Mouse (Mus musculus): ENCODE data around the gene Hspbp1. TPM values are rescaled to one million over a fixed set of nuclear protein-coding genes. Genes with fewer than 3 reads are reported as not detected.

Gene Hspbp1
- polyA plus RNA-seq, 1 experiment from 2014 or later: 156 TPM

- Histone ChIP-seq H3K4me1 (replicated peaks; ENCODE audit: control insufficient read depth, insufficient read depth, low read length) (no peaks in the 10 kb centered on the region), H3K4me3 (replicated peaks; ENCODE audit: low read length) (no peak overlapping the region), H3K9me3 (ENCODE audit: control insufficient read depth, low read length) (no peaks in the 10 kb centered on the region), H3K36me3 (ENCODE audit: control insufficient read depth, insufficient read depth) (peaks cover 15% of the 10 kb centered on the region), H3K9ac (replicated peaks; ENCODE audit: low read depth, low read length) (no peak overlapping the region), H3K4me2 (ENCODE audit: low read length) (no peak overlapping the region), H3K27ac (ENCODE audit: low read length) (no peak overlapping the region), H3K27me3 (replicated peaks; ENCODE audit: control insufficient read depth, insufficient read depth, low read length) (no peaks in the 10 kb centered on the region)
- ATAC-seq: no peak
- 92% methylated on average over 12 of the region's 12 CpGs for WGBS
Observed at GRCm38 (mm10) chr7:4674114-4674731, 10.6 kb downstream of the Hspbp1 start.

- peaks cover 16% of the 10 kb centered on the region for H3K36me3 ChIP-seq (ENCODE audit: control insufficient read depth, insufficient read depth)
- H3K27ac ChIP-seq (ENCODE audit: low read length): no peak overlapping the region
- no peaks in the 10 kb centered on the region for H3K27me3 ChIP-seq (replicated peaks; ENCODE audit: control insufficient read depth, insufficient read depth, low read length)
- H3K9ac ChIP-seq (replicated peaks; ENCODE audit: low read depth, low read length): no peak overlapping the region
- ATAC-seq: no peak
- H3K4me3 ChIP-seq (replicated peaks; ENCODE audit: low read length): no peak overlapping the region
- H3K9me3 ChIP-seq (ENCODE audit: control insufficient read depth, low read length): no peaks in the 10 kb centered on the region
- 72% methylated on average over 4 of the region's 4 CpGs for WGBS
- no peak overlapping the region for H3K4me2 ChIP-seq (ENCODE audit: low read length)
- H3K4me1 ChIP-seq (replicated peaks; ENCODE audit: control insufficient read depth, insufficient read depth, low read length): no peaks in the 10 kb centered on the region
Observed at GRCm38 (mm10) chr7:4671956-4672355, 12.9 kb downstream of the Hspbp1 start.

GRCm38 (mm10) chr7:4670655-4671255 is 14.1 kb downstream of the Hspbp1 start:
- Histone ChIP-seq H3K36me3 (ENCODE audit: control insufficient read depth, insufficient read depth) (peaks cover 24% of the 10 kb centered on the region), H3K4me3 (replicated peaks; ENCODE audit: low read length) (no peak overlapping the region), H3K4me2 (ENCODE audit: low read length) (no peak overlapping the region), H3K9ac (replicated peaks; ENCODE audit: low read depth, low read length) (no peak overlapping the region), H3K4me1 (replicated peaks; ENCODE audit: control insufficient read depth, insufficient read depth, low read length) (no peaks in the 10 kb centered on the region), H3K27me3 (replicated peaks; ENCODE audit: control insufficient read depth, insufficient read depth, low read length) (no peaks in the 10 kb centered on the region), H3K9me3 (ENCODE audit: control insufficient read depth, low read length) (no peaks in the 10 kb centered on the region), H3K27ac (ENCODE audit: low read length) (no peak overlapping the region)
- 94% methylated on average over 8 of the region's 8 CpGs for WGBS
- no peak for ATAC-seq

- no peak overlapping the region for H3K4me3 ChIP-seq (replicated peaks; ENCODE audit: low read length)
- no peak overlapping the region for H3K4me2 ChIP-seq (ENCODE audit: low read length)
- H3K36me3 ChIP-seq (ENCODE audit: control insufficient read depth, insufficient read depth): peaks cover 18% of the 10 kb centered on the region
- WGBS: 97% methylated on average over 9 of the region's 9 CpGs
- H3K9ac ChIP-seq (replicated peaks; ENCODE audit: low read depth, low read length): no peak overlapping the region
- no peaks in the 10 kb centered on the region for H3K27me3 ChIP-seq (replicated peaks; ENCODE audit: control insufficient read depth, insufficient read depth, low read length)
- no peak for ATAC-seq
- no peak overlapping the region for H3K27ac ChIP-seq (ENCODE audit: low read length)
- no peaks in the 10 kb centered on the region for H3K9me3 ChIP-seq (ENCODE audit: control insufficient read depth, low read length)
- H3K4me1 ChIP-seq (replicated peaks; ENCODE audit: control insufficient read depth, insufficient read depth, low read length): no peaks in the 10 kb centered on the region
Observed at GRCm38 (mm10) chr7:4669156-4669555, 15.7 kb downstream of the Hspbp1 start.

GRCm38 (mm10) chr7:4668506-4668905 is 16.4 kb downstream of the Hspbp1 start:
- H3K27ac ChIP-seq (ENCODE audit: low read length): no peak overlapping the region
- no peak for ATAC-seq
- H3K4me1 ChIP-seq (replicated peaks; ENCODE audit: control insufficient read depth, insufficient read depth, low read length): no peaks in the 10 kb centered on the region
- H3K9me3 ChIP-seq (ENCODE audit: control insufficient read depth, low read length): no peaks in the 10 kb centered on the region
- no peak overlapping the region for H3K9ac ChIP-seq (replicated peaks; ENCODE audit: low read depth, low read length)
- H3K4me3 ChIP-seq (replicated peaks; ENCODE audit: low read length): no peak overlapping the region
- peaks cover 18% of the 10 kb centered on the region for H3K36me3 ChIP-seq (ENCODE audit: control insufficient read depth, insufficient read depth)
- H3K27me3 ChIP-seq (replicated peaks; ENCODE audit: control insufficient read depth, insufficient read depth, low read length): no peaks in the 10 kb centered on the region
- WGBS: 91% methylated on average over 8 of the region's 8 CpGs
- no peak overlapping the region for H3K4me2 ChIP-seq (ENCODE audit: low read length)

GRCm38 (mm10) chr7:4666871-4667270 is 18.0 kb downstream of the Hspbp1 start:
- Histone ChIP-seq H3K4me2 (ENCODE audit: low read length) (no peak overlapping the region), H3K4me3 (replicated peaks; ENCODE audit: low read length) (no peak overlapping the region), H3K4me1 (replicated peaks; ENCODE audit: control insufficient read depth, insufficient read depth, low read length) (no peaks in the 10 kb centered on the region), H3K9ac (replicated peaks; ENCODE audit: low read depth, low read length) (no peak overlapping the region), H3K36me3 (ENCODE audit: control insufficient read depth, insufficient read depth) (peaks cover 18% of the 10 kb centered on the region), H3K9me3 (ENCODE audit: control insufficient read depth, low read length) (no peaks in the 10 kb centered on the region), H3K27ac (ENCODE audit: low read length) (no peak overlapping the region), H3K27me3 (replicated peaks; ENCODE audit: control insufficient read depth, insufficient read depth, low read length) (no peaks in the 10 kb centered on the region)
- WGBS: 97% methylated on average over 5 of the region's 5 CpGs
- no peak for ATAC-seq

GRCm38 (mm10) chr7:4663742-4664141 is 21.1 kb downstream of the Hspbp1 start:
- 94% methylated on average over 2 of the region's 2 CpGs for WGBS
- Histone ChIP-seq H3K4me1 (replicated peaks; ENCODE audit: control insufficient read depth, insufficient read depth, low read length) (peaks cover 12% of the 10 kb centered on the region), H3K36me3 (ENCODE audit: control insufficient read depth, insufficient read depth) (peaks cover 11% of the 10 kb centered on the region), H3K4me2 (ENCODE audit: low read length) (no peak overlapping the region), H3K27ac (ENCODE audit: low read length) (no peak overlapping the region), H3K27me3 (replicated peaks; ENCODE audit: control insufficient read depth, insufficient read depth, low read length) (no peaks in the 10 kb centered on the region), H3K4me3 (replicated peaks; ENCODE audit: low read length) (no peak overlapping the region), H3K9me3 (ENCODE audit: control insufficient read depth, low read length) (no peaks in the 10 kb centered on the region), H3K9ac (replicated peaks; ENCODE audit: low read depth, low read length) (no peak overlapping the region)
- ATAC-seq: no peak

GRCm38 (mm10) chr7:4663179-4663578 is 21.7 kb downstream of the Hspbp1 start:
- ATAC-seq: no peak
- peaks cover 12% of the 10 kb centered on the region for H3K4me1 ChIP-seq (replicated peaks; ENCODE audit: control insufficient read depth, insufficient read depth, low read length)
- 80% methylated on average over 8 of the region's 8 CpGs for WGBS

GRCm38 (mm10) chr7:4659911-4660443 is 24.9 kb downstream of the Hspbp1 start:
- H3K9me3 ChIP-seq (ENCODE audit: control insufficient read depth, low read length): no peaks in the 10 kb centered on the region
- 32% methylated on average over 3 of the region's 3 CpGs for WGBS

More at GRCm38 (mm10) chr7:4663179-4663578, 21.7 kb downstream of the Hspbp1 start:
- no peak overlapping the region for H3K27ac ChIP-seq (ENCODE audit: low read length)
- no peak overlapping the region for H3K9ac ChIP-seq (replicated peaks; ENCODE audit: low read depth, low read length)
- H3K4me3 ChIP-seq (replicated peaks; ENCODE audit: low read length): no peak overlapping the region
- peaks cover 8% of the 10 kb centered on the region for H3K36me3 ChIP-seq (ENCODE audit: control insufficient read depth, insufficient read depth)
- no peaks in the 10 kb centered on the region for H3K9me3 ChIP-seq (ENCODE audit: control insufficient read depth, low read length)
- H3K27me3 ChIP-seq (replicated peaks; ENCODE audit: control insufficient read depth, insufficient read depth, low read length): no peaks in the 10 kb centered on the region
- H3K4me2 ChIP-seq (ENCODE audit: low read length): no peak overlapping the region

More at GRCm38 (mm10) chr7:4659911-4660443, 24.9 kb downstream of the Hspbp1 start:
- H3K36me3 ChIP-seq (ENCODE audit: control insufficient read depth, insufficient read depth): no peaks in the 10 kb centered on the region; the same call in 1 of the 2 replicates
- no peaks in the 10 kb centered on the region for H3K27me3 ChIP-seq (replicated peaks; ENCODE audit: control insufficient read depth, insufficient read depth, low read length)
- peaks cover 36% of the 10 kb centered on the region for H3K4me1 ChIP-seq (replicated peaks; ENCODE audit: control insufficient read depth, insufficient read depth, low read length)
- H3K4me2 ChIP-seq (ENCODE audit: low read length): peak overlapping the region; percentile 79
- ATAC-seq: no peak
- peak overlapping the region; percentile 97 for H3K27ac ChIP-seq (ENCODE audit: low read length)
- H3K4me3 ChIP-seq (replicated peaks; ENCODE audit: low read length): peak overlapping the region; percentile 84
- H3K9ac ChIP-seq (replicated peaks; ENCODE audit: low read depth, low read length): peak overlapping the region; percentile 73
